Mouse (Mus musculus) thymus, adult 2 months (tissue): ENCODE measurements around the gene Inpp5a. TPM values are rescaled to one million over a fixed set of nuclear protein-coding genes. Genes with fewer than 3 reads are reported as not detected.

ENCODE experiments used
- DNase-seq: peaks from one replicate; pipeline ENCODE4 v3.0.0; 2021
- H3K27ac ChIP-seq: fragments of 200-500 bp; 2 replicates; pipeline ENCODE4 v1.5.1; 2012; ENCODE audit warnings: low read length, control low read depth; ENCODE audit not compliant: control insufficient read depth, insufficient read depth
- H3K27me3 ChIP-seq: fragments of 200-500 bp; 2 replicates; pipeline ENCODE4 v1.6.1; 2012; ENCODE audit warnings: mild to moderate bottlenecking, low read length, moderate library complexity, mixed read lengths; ENCODE audit not compliant: control insufficient read depth, insufficient read depth
- H3K36me3 ChIP-seq: fragments of 200-500 bp; 2 replicates; pipeline ENCODE4 v1.6.1; 2012; ENCODE audit warnings: mild to moderate bottlenecking, low read length, moderate library complexity; ENCODE audit not compliant: control insufficient read depth, insufficient read depth
- H3K4me1 ChIP-seq: fragments of 200-500 bp; replicated peaks from 2 replicates; pipeline ENCODE4 v1.6.1; 2012; ENCODE audit warnings: low read length; ENCODE audit not compliant: control insufficient read depth, insufficient read depth
- H3K4me3 ChIP-seq: fragments of 200-500 bp; 2 replicates; pipeline ENCODE4 v1.5.1; 2012; ENCODE audit warnings: mild to moderate bottlenecking, low read length, control low read depth, moderate library complexity; ENCODE audit not compliant: control insufficient read depth, insufficient read depth
- CTCF ChIP-seq: fragments of 200-500 bp; IDR thresholded peaks from 2 replicates; pipeline ENCODE4 v1.5.1; 2012; ENCODE audit warnings: mild to moderate bottlenecking, control low read depth, low read length, moderate library complexity, borderline replicate concordance; ENCODE audit not compliant: control insufficient read depth, poor library complexity, insufficient read depth; ENCODE audit errors: extremely low read depth
- POLR2A ChIP-seq: fragments of 200-500 bp; IDR thresholded peaks from 2 replicates; pipeline ENCODE4 v1.6.1; 2012; ENCODE audit warnings: mild to moderate bottlenecking, low read length, control low read depth, moderate library complexity; ENCODE audit not compliant: control insufficient read depth, poor library complexity, insufficient read depth; ENCODE audit errors: extremely low read depth
- WGBS: fragments of 180-500 bp; shearing (Covaris S2); methylation state at CpG from one replicate; pipeline ENCODE4 v1.1.7; 2018; 5-methylcytosine and 5-hydroxymethylcytosine counted together
- polyA plus RNA-seq: library from polyadenylated mRNA; depleted of rRNA; stranded (reverse); fragments of >200 nt; gene quantifications from 2 replicates; pipeline ENCODE4 v1.2.3, GENCODE M21; 2012

The Inpp5a gene
- polyA plus RNA-seq, 1 experiment: 17.9 TPM

DNA sequence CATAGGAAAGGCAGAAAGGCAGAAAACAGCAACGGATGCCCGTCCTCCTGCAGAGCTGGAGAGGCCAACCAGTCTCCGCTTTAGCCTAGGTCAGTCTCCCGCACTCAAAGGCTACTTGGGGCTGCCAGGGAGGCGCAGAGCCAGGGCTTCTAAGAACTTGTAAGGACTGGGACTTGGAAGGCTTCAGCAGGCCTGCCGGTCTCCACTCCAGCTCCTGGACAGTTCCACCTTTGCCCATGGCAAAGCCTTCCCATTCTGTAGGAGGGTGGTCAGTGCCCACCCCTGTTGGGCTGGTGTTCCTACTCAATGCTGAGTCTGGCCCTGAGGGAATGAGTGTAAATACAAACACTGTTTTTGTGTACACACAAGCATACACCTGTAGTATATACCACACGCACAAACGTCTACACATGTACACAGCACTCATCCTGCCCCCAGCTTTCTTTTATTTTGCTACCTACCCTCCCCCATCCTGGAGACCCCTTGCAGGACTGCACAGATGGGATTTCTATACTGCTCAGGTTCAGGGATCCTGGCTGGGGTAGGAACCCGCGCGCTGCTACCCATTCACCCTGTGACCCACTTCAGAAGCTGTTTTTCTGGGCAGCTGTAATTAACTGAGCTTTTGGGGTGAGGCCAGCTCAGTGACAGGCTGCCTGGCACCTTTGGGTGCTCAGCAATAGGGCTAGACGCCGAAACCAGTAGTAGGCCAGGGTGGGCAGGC lies 25.5 kb upstream of the Inpp5a start:
- no peak overlapping the region for H3K4me3 ChIP-seq
- 93% methylated on average over 13 of the region's 13 CpGs for whole genome bisulfite sequencing
- H3K4me1 ChIP-seq: peaks cover 4% of the 10 kb centered on the region
- no peak overlapping the region for H3K27ac ChIP-seq
- no peak for DNase-seq
- H3K36me3 ChIP-seq: no peaks in the 10 kb centered on the region
- no peaks in the 10 kb centered on the region for H3K27me3 ChIP-seq
- TF ChIP-seq POLR2A (no peak), CTCF (no peak)

DNA sequence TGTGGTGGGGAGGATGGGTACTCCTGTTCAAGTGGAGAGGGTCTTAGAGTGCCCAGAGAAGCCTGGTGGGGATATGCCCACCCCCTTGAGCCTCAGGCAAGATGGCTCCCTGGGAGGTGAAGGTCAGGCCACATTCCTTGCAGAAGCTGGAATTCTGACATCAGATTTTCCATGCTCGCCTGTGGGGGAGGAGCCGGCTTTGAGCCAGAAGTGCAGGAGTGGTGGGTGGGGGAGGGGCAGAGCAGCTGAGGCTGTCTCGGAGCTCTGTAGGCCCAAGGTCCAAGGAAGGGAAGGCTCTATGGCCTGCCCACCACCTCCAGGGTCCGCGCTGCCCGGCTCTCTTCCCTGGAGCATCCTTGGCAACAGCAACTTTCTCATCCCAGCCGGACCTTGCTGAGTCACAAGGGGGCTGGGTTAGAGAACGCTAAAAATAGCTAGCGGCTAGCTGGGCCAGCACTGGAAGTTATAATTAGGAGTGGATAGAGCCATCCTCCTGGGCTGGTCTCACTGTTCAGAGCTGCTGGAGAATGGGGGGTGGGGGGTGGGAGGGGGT lies 24.8 kb upstream of the Inpp5a start:
- Histone ChIP-seq H3K27ac (no peak overlapping the region), H3K4me3 (no peak overlapping the region), H3K36me3 (no peaks in the 10 kb centered on the region), H3K4me1 (peaks cover 10% of the 10 kb centered on the region), H3K27me3 (no peaks in the 10 kb centered on the region)
- WGBS: 71% methylated on average over 9 of the region's 9 CpGs
- TF ChIP-seq CTCF (no peak), POLR2A (no peak)
- DNase-seq: no peak

DNA sequence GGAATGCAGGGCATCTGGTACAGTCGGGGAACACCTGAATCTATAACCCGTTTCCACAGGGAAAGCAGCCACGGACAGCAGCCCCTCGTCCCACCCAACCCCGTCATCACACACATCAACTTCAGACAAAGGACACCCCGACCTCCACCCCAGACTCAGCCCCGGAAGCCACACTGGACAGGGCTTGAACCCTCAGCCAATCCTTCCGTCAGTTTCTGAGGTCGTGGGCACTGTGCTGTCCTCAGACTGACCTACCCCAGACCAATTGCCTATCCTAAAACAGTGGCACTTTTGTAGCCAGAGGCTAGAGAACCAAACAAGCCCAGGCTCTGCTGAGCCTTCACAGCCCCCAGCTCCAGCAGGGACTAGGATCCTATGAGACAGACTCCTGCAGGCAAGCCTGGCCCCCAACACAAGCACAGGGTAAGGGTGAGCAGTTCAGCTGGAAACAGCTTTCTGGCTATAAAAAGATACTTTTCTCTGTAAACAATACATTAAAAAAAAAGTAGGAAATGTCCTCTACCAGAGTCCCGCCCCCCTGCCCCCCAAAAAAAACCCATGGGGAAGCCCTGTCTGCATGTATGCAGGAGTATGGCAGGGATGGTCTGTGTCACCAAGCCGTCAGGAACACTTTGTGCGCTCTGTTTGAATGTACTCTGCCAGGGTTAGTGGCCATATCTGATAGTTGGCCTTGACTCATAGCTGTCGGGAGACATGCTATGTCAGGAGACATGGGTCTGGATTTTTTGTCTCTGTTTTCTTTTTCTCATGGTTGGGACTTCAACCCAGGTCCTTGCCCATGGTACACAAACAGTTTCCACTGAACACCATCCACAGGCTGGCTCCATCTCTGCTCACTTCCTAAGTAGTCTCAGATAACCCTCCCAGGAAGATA lies 23.7 kb upstream of the Inpp5a start:
- Histone ChIP-seq H3K4me3 (no peak overlapping the region), H3K27me3 (no peaks in the 10 kb centered on the region), H3K36me3 (no peaks in the 10 kb centered on the region), H3K4me1 (peaks cover 19% of the 10 kb centered on the region), H3K27ac (no peak overlapping the region)
- DNase-seq: no peak
- 90% methylated on average over 13 of the region's 13 CpGs for WGBS
- TF ChIP-seq CTCF: no peak
- no peak for TF ChIP-seq POLR2A

DNA sequence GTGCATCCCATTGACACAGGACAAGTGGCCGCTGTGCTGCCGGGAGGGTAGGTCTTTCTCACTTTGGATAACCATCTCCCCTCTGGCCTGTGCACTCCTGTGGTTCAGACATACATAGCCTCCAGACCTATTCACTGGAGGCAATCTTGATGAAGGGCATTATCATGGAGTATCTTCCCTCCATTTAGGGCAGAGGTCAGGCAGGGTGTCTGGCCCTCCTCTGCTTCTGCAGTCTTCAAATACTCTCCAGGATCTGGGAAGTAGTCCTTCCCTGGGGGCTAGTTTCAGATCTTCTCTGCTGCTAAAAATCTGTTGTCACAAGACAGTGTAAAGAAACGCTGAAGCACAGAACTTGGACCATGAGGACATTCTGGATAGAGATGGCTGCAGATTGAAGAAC lies 22.8 kb upstream of the Inpp5a start:
- no peak for DNase-seq
- H3K4me3 ChIP-seq: no peak overlapping the region
- H3K27ac ChIP-seq: no peak overlapping the region
- H3K27me3 ChIP-seq: no peaks in the 10 kb centered on the region
- peaks cover 21% of the 10 kb centered on the region for H3K4me1 ChIP-seq
- no peak for TF ChIP-seq POLR2A
- TF ChIP-seq CTCF: no peak
- 90% methylated on average over 3 of the region's 3 CpGs for WGBS
- no peaks in the 10 kb centered on the region for H3K36me3 ChIP-seq

DNA sequence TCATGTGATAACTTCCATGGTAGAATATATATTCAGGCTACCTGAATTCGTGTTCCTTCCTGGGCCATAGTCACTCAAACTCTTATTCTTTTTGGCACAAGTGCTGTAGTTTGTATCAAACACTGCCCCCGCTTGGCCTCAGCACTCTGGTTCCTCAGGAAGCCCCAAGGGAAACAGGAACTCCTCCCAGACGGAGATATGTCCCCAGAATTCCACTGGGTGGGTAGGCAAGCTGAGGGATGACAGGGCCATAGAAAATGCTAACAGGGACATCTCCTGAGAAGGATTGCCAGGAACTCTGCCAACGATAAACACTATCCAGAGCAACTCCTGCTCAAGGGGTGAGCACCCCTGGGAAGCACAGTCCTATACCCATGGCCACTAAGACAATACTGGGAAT lies 22.4 kb upstream of the Inpp5a start:
- no peaks in the 10 kb centered on the region for H3K36me3 ChIP-seq
- TF ChIP-seq CTCF (no peak), POLR2A (no peak)
- H3K4me1 ChIP-seq: peaks cover 21% of the 10 kb centered on the region
- H3K4me3 ChIP-seq: no peak overlapping the region
- 66% methylated on average over 4 of the region's 4 CpGs for WGBS
- DNase-seq: no peak
- H3K27me3 ChIP-seq: no peaks in the 10 kb centered on the region
- no peak overlapping the region for H3K27ac ChIP-seq

DNA sequence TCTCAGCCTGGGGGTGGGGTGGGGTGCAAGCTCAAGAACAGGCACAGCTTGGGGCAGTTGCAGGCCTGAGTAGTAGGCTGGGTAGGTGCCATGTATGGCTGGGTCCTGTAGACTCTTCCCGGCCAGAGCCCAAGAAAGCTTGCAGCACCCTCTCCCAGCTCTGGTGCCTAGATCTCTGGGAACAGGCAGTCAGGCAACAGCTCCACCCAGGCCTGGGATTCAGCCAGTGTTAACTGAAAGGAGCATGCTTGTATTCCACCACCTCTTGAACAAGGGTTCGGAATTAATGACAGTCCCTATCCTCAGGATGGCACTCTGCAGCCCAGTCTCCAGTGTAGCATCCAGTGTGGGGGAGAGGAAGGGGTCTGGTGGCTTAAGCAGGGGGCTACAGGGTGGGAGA lies 20.7 kb upstream of the Inpp5a start:
- H3K27me3 ChIP-seq: no peaks in the 10 kb centered on the region
- H3K27ac ChIP-seq: no peak overlapping the region
- H3K36me3 ChIP-seq: no peaks in the 10 kb centered on the region
- H3K4me1 ChIP-seq: peaks cover 21% of the 10 kb centered on the region
- TF ChIP-seq CTCF (no peak), POLR2A (no peak)
- H3K4me3 ChIP-seq: no peak overlapping the region
- DNase-seq: no peak
- 90% methylated on average over 2 of the region's 2 CpGs for WGBS
